Mouse (Mus musculus) ES-Bruce4 (cell line): ENCODE measurements around the gene Kcnma1. TPM values are rescaled to one million over a fixed set of nuclear protein-coding genes. Genes with fewer than 3 reads are reported as not detected.

Experiments
- H3K27ac ChIP-seq: 2 replicates; pipeline ENCODE4 v1.5.1; 2012; ENCODE audit warnings: low read length, inconsistent platforms; ENCODE audit not compliant: insufficient read depth
- H3K27me3 ChIP-seq: 2 replicates; pipeline ENCODE4 v1.6.1; 2012; ENCODE audit warnings: mild to moderate bottlenecking, low read length, inconsistent platforms; ENCODE audit not compliant: control insufficient read depth, poor library complexity, insufficient read depth, severe bottlenecking
- H3K36me3 ChIP-seq: 2 replicates; pipeline ENCODE4 v1.6.1; 2012; ENCODE audit warnings: inconsistent platforms, mild to moderate bottlenecking, low read length, moderate library complexity; ENCODE audit not compliant: control insufficient read depth, poor library complexity, insufficient read depth, severe bottlenecking
- H3K4me1 ChIP-seq: one replicate; pipeline ENCODE4 v1.8.1; 2011; ENCODE audit warnings: low read length; ENCODE audit not compliant: control insufficient read depth, insufficient read depth
- H3K4me3 ChIP-seq: 2 replicates; pipeline ENCODE4 v1.5.1; 2011; ENCODE audit warnings: low read depth, mild to moderate bottlenecking, low read length
- H3K9ac ChIP-seq: 2 replicates; pipeline ENCODE4 v1.6.1; 2012; ENCODE audit warnings: low read depth, mild to moderate bottlenecking, inconsistent platforms; ENCODE audit not compliant: poor library complexity, severe bottlenecking
- H3K9me3 ChIP-seq: replicated peaks from 2 replicates; pipeline ENCODE4 v1.6.1; 2012; ENCODE audit warnings: mild to moderate bottlenecking, low read length, inconsistent platforms; ENCODE audit not compliant: control insufficient read depth, poor library complexity, insufficient read depth, severe bottlenecking
- CTCF ChIP-seq: IDR thresholded peaks from one replicate; pipeline ENCODE4 v1.8.1; 2011; ENCODE audit warnings: low read depth, low read length
- EP300 ChIP-seq: IDR thresholded peaks from 2 replicates; pipeline ENCODE4 v1.6.1; 2011; ENCODE audit warnings: low read depth, low read length; ENCODE audit not compliant: insufficient read depth
- POLR2A ChIP-seq: IDR thresholded peaks from one replicate; pipeline ENCODE4 v1.8.1; 2011; ENCODE audit warnings: low read length; ENCODE audit not compliant: insufficient read depth
- polyA plus RNA-seq: library from polyadenylated mRNA; stranded (reverse); fragments of >200 nt; gene quantifications from 2 replicates; pipeline ENCODE4 v1.2.4, GENCODE M21; 2011; ENCODE audit warnings: low read depth; ENCODE audit not compliant: missing spikeins, insufficient read depth, insufficient read length

The Kcnma1 gene
- polyA plus RNA-seq, 1 experiment = 1.8 TPM

- Histone ChIP-seq H3K4me1 (no peaks in the 10 kb centered on the region), H3K9me3 (no peaks in the 10 kb centered on the region), H3K36me3 (no peaks in the 10 kb centered on the region), H3K4me3 (no peak overlapping the region), H3K27me3 (no peaks in the 10 kb centered on the region; the same call in 1 of the 2 replicates), H3K27ac (no peak overlapping the region), H3K9ac (no peak overlapping the region)
- no peak for TF ChIP-seq CTCF
- no peak for TF ChIP-seq EP300
- no peak for TF ChIP-seq POLR2A
These were observed 324.6 kb downstream of the Kcnma1 start for GRCm38 (mm10) chr14:23689681-23690080.

GRCm38 (mm10) chr14:23688513-23688912 is 325.8 kb downstream of the Kcnma1 start:
- no peak for TF ChIP-seq EP300
- TF ChIP-seq CTCF = no peak
- no peak for TF ChIP-seq POLR2A
- Histone ChIP-seq H3K4me1 (no peaks in the 10 kb centered on the region), H3K36me3 (no peaks in the 10 kb centered on the region), H3K9me3 (no peaks in the 10 kb centered on the region), H3K27me3 (no peaks in the 10 kb centered on the region; the same call in 1 of the 2 replicates), H3K4me3 (no peak overlapping the region), H3K27ac (no peak overlapping the region), H3K9ac (no peak overlapping the region)

- no peak overlapping the region for H3K4me3 ChIP-seq
- no peaks in the 10 kb centered on the region for H3K4me1 ChIP-seq
- no peak overlapping the region for H3K27ac ChIP-seq
- no peak for TF ChIP-seq POLR2A
- no peak for TF ChIP-seq CTCF
- TF ChIP-seq EP300 = no peak
- no peaks in the 10 kb centered on the region; the same call in 1 of the 2 replicates for H3K27me3 ChIP-seq
- no peaks in the 10 kb centered on the region for H3K36me3 ChIP-seq
- H3K9me3 ChIP-seq = no peaks in the 10 kb centered on the region
- H3K9ac ChIP-seq = no peak overlapping the region
These were observed 329.7 kb downstream of the Kcnma1 start for GRCm38 (mm10) chr14:23684463-23685066.

- H3K9ac ChIP-seq = no peak overlapping the region
- TF ChIP-seq EP300 = no peak
- H3K27ac ChIP-seq = no peak overlapping the region
- no peak overlapping the region for H3K4me3 ChIP-seq
- no peaks in the 10 kb centered on the region for H3K9me3 ChIP-seq
- no peaks in the 10 kb centered on the region; the same call in 1 of the 2 replicates for H3K27me3 ChIP-seq
- no peaks in the 10 kb centered on the region for H3K4me1 ChIP-seq
- H3K36me3 ChIP-seq = no peaks in the 10 kb centered on the region
These were observed 331.5 kb downstream of the Kcnma1 start for GRCm38 (mm10) chr14:23682758-23683157.

- Histone ChIP-seq H3K27me3 (no peaks in the 10 kb centered on the region), H3K9me3 (no peaks in the 10 kb centered on the region), H3K4me1 (no peaks in the 10 kb centered on the region), H3K36me3 (no peaks in the 10 kb centered on the region), H3K9ac (no peak overlapping the region), H3K4me3 (no peak overlapping the region), H3K27ac (no peak overlapping the region)
- TF ChIP-seq POLR2A (no peak), CTCF (peak; percentile 5), EP300 (no peak)
These were observed 334.9 kb downstream of the Kcnma1 start for GRCm38 (mm10) chr14:23679378-23679777.

- H3K4me3 ChIP-seq = no peak overlapping the region
- no peak for TF ChIP-seq POLR2A
- TF ChIP-seq EP300 = no peak
- TF ChIP-seq CTCF = no peak
- no peaks in the 10 kb centered on the region for H3K36me3 ChIP-seq
- no peaks in the 10 kb centered on the region for H3K27me3 ChIP-seq
- no peaks in the 10 kb centered on the region for H3K4me1 ChIP-seq
- no peaks in the 10 kb centered on the region for H3K9me3 ChIP-seq
- no peak overlapping the region for H3K27ac ChIP-seq
- no peak overlapping the region for H3K9ac ChIP-seq
These were observed 347.9 kb downstream of the Kcnma1 start for GRCm38 (mm10) chr14:23666420-23666819.
